In genomic region chr4:141534947-141535680, GRCm38 (mm10) we compare ENCODE assay signal across 8 mouse cellular contexts. TPM values are rescaled to one million over a fixed set of nuclear protein-coding genes. Genes with fewer than 3 reads are reported as not detected.
DNase-seq lines count a peak whose midpoint lies in the region; ATAC-seq lines count a peak whose summit lies in the region.

No protein-coding gene starts in this region.

- DNase-seq in A20 (ENCODE audit: low read depth, low spot score), result peak; percentile 76
- peak; percentile 65 for DNase-seq in adrenal gland, postnatal 10 days
- DNase-seq in testis, postnatal 14 days (ENCODE audit: low spot score), result peak; percentile 46

- peak overlapping the region; percentile 85; the same call in 1 of the 2 replicates for H3K4me3 ChIP-seq in embryonic facial prominence, embryonic 12.5 days
- peak overlapping the region; percentile 83 for H3K4me3 ChIP-seq in heart, embryonic 11.5 days (ENCODE audit: low read depth, low read length)
- H3K4me3 ChIP-seq in kidney, embryonic 16.5 days (ENCODE audit: low read length), result peak overlapping the region; percentile 95
- H3K4me3 ChIP-seq in lung, embryonic 15.5 days, result peak overlapping the region; percentile 94; the same call in 1 of the 2 replicates
- H3K4me3 ChIP-seq in neural tube, embryonic 14.5 days (ENCODE audit: low read depth, low read length), result peak overlapping the region; percentile 94

- no peaks in the 10 kb centered on the region; the same call in 1 of the 2 replicates for H3K36me3 ChIP-seq in embryonic facial prominence, embryonic 12.5 days
- no peaks in the 10 kb centered on the region for H3K36me3 ChIP-seq in heart, embryonic 11.5 days (ENCODE audit: control insufficient read depth, insufficient read depth, low read length)
- peaks cover 4% of the 10 kb centered on the region for H3K36me3 ChIP-seq in kidney, embryonic 16.5 days (ENCODE audit: insufficient read depth, low read length)
- no peaks in the 10 kb centered on the region for H3K36me3 ChIP-seq in lung, embryonic 15.5 days
- no peaks in the 10 kb centered on the region for H3K36me3 ChIP-seq in neural tube, embryonic 14.5 days (ENCODE audit: control insufficient read depth, insufficient read depth, low read length)

- H3K4me1 ChIP-seq in embryonic facial prominence, embryonic 12.5 days, result peaks cover 24% of the 10 kb centered on the region
- H3K4me1 ChIP-seq in heart, embryonic 11.5 days (ENCODE audit: control insufficient read depth, insufficient read depth, low read length), result peaks cover 32% of the 10 kb centered on the region
- H3K4me1 ChIP-seq in kidney, embryonic 16.5 days (ENCODE audit: insufficient read depth, low read length), result peaks cover 23% of the 10 kb centered on the region
- peaks cover 32% of the 10 kb centered on the region for H3K4me1 ChIP-seq in lung, embryonic 15.5 days
- peaks cover 24% of the 10 kb centered on the region for H3K4me1 ChIP-seq in neural tube, embryonic 14.5 days (ENCODE audit: control insufficient read depth, insufficient read depth, low read length)

- H3K27ac ChIP-seq in embryonic facial prominence, embryonic 12.5 days, result peak overlapping the region; percentile 77; the same call in 1 of the 2 replicates
- peak overlapping the region; percentile 98; the same call in 1 of the 2 replicates for H3K27ac ChIP-seq in heart, embryonic 11.5 days (ENCODE audit: low read depth, low read length)
- peak overlapping the region; percentile 99 for H3K27ac ChIP-seq in kidney, embryonic 16.5 days (ENCODE audit: low read length)
- peak overlapping the region; percentile 35; the same call in 1 of the 2 replicates for H3K27ac ChIP-seq in lung, embryonic 15.5 days
- peak overlapping the region; percentile 96 for H3K27ac ChIP-seq in neural tube, embryonic 14.5 days (ENCODE audit: low read depth, low read length)

- H3K9me3 ChIP-seq in embryonic facial prominence, embryonic 12.5 days, result no peaks in the 10 kb centered on the region
- H3K9me3 ChIP-seq in heart, embryonic 11.5 days (replicated peaks; ENCODE audit: control insufficient read depth, low read length), result no peaks in the 10 kb centered on the region
- H3K9me3 ChIP-seq in kidney, embryonic 16.5 days (ENCODE audit: low read length), result 0 out of 2 replicates have a peak, but pooled peaks cover 2% of the 10 kb centered on the region
- H3K9me3 ChIP-seq in lung, embryonic 15.5 days, result no peaks in the 10 kb centered on the region
- H3K9me3 ChIP-seq in neural tube, embryonic 14.5 days (ENCODE audit: control insufficient read depth, low read length), result no peaks in the 10 kb centered on the region

- no peaks in the 10 kb centered on the region for H3K27me3 ChIP-seq in embryonic facial prominence, embryonic 12.5 days
- H3K27me3 ChIP-seq in heart, embryonic 11.5 days (ENCODE audit: control insufficient read depth, insufficient read depth, low read length), result no peaks in the 10 kb centered on the region
- H3K27me3 ChIP-seq in kidney, embryonic 16.5 days (ENCODE audit: insufficient read depth, low read length), result no peaks in the 10 kb centered on the region
- no peaks in the 10 kb centered on the region for H3K27me3 ChIP-seq in lung, embryonic 15.5 days
- no peaks in the 10 kb centered on the region for H3K27me3 ChIP-seq in neural tube, embryonic 14.5 days (ENCODE audit: control insufficient read depth, insufficient read depth, low read length)

- no peak overlapping the region for H3K9ac ChIP-seq in embryonic facial prominence, embryonic 12.5 days
- no peak overlapping the region for H3K9ac ChIP-seq in heart, embryonic 11.5 days (ENCODE audit: low read depth, low read length)
- H3K9ac ChIP-seq in kidney, embryonic 16.5 days (replicated peaks; ENCODE audit: low read length), result peak overlapping the region; percentile 97
- no peak overlapping the region for H3K9ac ChIP-seq in lung, embryonic 15.5 days
- H3K9ac ChIP-seq in neural tube, embryonic 14.5 days (replicated peaks; ENCODE audit: low read depth, low read length), result peak overlapping the region; percentile 94

- 25% methylated on average over 9 of the region's 11 CpGs for WGBS in embryonic facial prominence, embryonic 12.5 days
- 34% methylated on average over 9 of the region's 11 CpGs for whole genome bisulfite sequencing in heart, embryonic 11.5 days (ENCODE audit: insufficient replicate concordance)
- WGBS in kidney, embryonic 16.5 days, result 31% methylated on average over 9 of the region's 11 CpGs
- WGBS in lung, embryonic 15.5 days, result 30% methylated on average over 10 of the region's 11 CpGs
- 8% methylated on average over 9 of the region's 11 CpGs for WGBS in neural tube, embryonic 14.5 days

- H3K4me2 ChIP-seq in embryonic facial prominence, embryonic 12.5 days (replicated peaks), result peak overlapping the region; percentile 93
- peak overlapping the region; percentile 94 for H3K4me2 ChIP-seq in heart, embryonic 11.5 days
- peak overlapping the region; percentile 95 for H3K4me2 ChIP-seq in kidney, embryonic 16.5 days (replicated peaks; ENCODE audit: low read depth, low read length)
- peak overlapping the region; percentile 91 for H3K4me2 ChIP-seq in lung, embryonic 15.5 days
- peak overlapping the region; percentile 66 for H3K4me2 ChIP-seq in neural tube, embryonic 14.5 days (ENCODE audit: low read depth, low read length)

- no peak for ATAC-seq in embryonic facial prominence, embryonic 12.5 days (ENCODE audit: insufficient number of reproducible peaks, insufficient read depth, low FRiP score, low TSS enrichment)
- 0 out of 2 replicates have a peak, but pooled peaks have one; percentile 61 for ATAC-seq in heart, embryonic 11.5 days (replicated peaks; ENCODE audit: insufficient number of reproducible peaks, low FRiP score, low TSS enrichment)
- ATAC-seq in kidney, embryonic 16.5 days (ENCODE audit: low FRiP score, low TSS enrichment), result no peak
- ATAC-seq in lung, embryonic 15.5 days (ENCODE audit: borderline replicate concordance, extremely low read depth, low FRiP score, low TSS enrichment), result no peak
- ATAC-seq in neural tube, embryonic 14.5 days (ENCODE audit: low read depth), result peak; percentile 42; the same call in 1 of the 2 replicates

RNA-seq across cellular contexts. Expression of gene Spen, which starts 3.3 kb away (rescaled TPM):
- 10 to 100 TPM; 36.6 to 55.2 TPM for total RNA-seq in adrenal gland, postnatal 10 days (2021)
- polyA plus RNA-seq in embryonic facial prominence, embryonic 12.5 days (2016; fragmentation: Nextera tagmentation; extraction: Ambion mirVana), result 15.0 and 15.9 TPM in 2 replicates
- polyA plus RNA-seq in heart, embryonic 11.5 days (2014; fragmentation: Nextera tagmentation; extraction: Ambion mirVana), result 7.5 TPM in 2 replicates
- 9.3 and 10.5 TPM in 2 replicates for polyA plus RNA-seq in kidney, embryonic 16.5 days (2015; fragmentation: Nextera tagmentation; extraction: Ambion mirVana)
- polyA plus RNA-seq in lung, embryonic 15.5 days (2015; fragmentation: Nextera tagmentation; extraction: Ambion mirVana), result 9.1 and 10.3 TPM in 2 replicates
- polyA plus RNA-seq in neural tube, embryonic 14.5 days (2014; fragmentation: Nextera tagmentation; extraction: Ambion mirVana), result 21.7 and 23.9 TPM in 2 replicates

Comparison
In these comparisons a context has a peak if more than half of its experiments do, and no peak if none do; other contexts are left out.
1. ATAC-seq: peak in heart, embryonic 11.5 days (single experiment) and neural tube, embryonic 14.5 days (single experiment); none in embryonic facial prominence, embryonic 12.5 days (single experiment), kidney, embryonic 16.5 days (single experiment) and lung, embryonic 15.5 days (single experiment).
2. H3K27ac ChIP-seq: peak in every context shown above with its lines; median percentile 99 in kidney, embryonic 16.5 days; 98 in heart, embryonic 11.5 days; 96 in neural tube, embryonic 14.5 days; 77 in embryonic facial prominence, embryonic 12.5 days; 35 in lung, embryonic 15.5 days.
3. H3K9ac ChIP-seq: peak in kidney, embryonic 16.5 days (single experiment) and neural tube, embryonic 14.5 days (single experiment); none in embryonic facial prominence, embryonic 12.5 days (single experiment), heart, embryonic 11.5 days (single experiment) and lung, embryonic 15.5 days (single experiment).
4. Peak in every context shown above with its lines, with median percentiles within 50 percentile points of each other: DNase-seq, H3K4me2 ChIP-seq and H3K4me3 ChIP-seq.